Mouse (Mus musculus): ENCODE data around the gene Kcnn1. TPM values are rescaled to one million over a fixed set of nuclear protein-coding genes. Genes with fewer than 3 reads are reported as not detected.

The Kcnn1 gene
- 1.4 TPM in 2 replicates for polyA plus RNA-seq (2015; fragmentation: Nextera tagmentation; extraction: Ambion mirVana)

GRCm38 (mm10) chr8:70862824-70863641, at the start of gene Kcnn1:
Gene Kcnn1, minus strand, starts transcription at chr8:70863258.
- Histone ChIP-seq H3K27ac (ENCODE audit: low read length) (no peak within 1 kb of the TSS), H3K9me3 (replicated peaks; ENCODE audit: control insufficient read depth, low read length) (no peaks in the 10 kb centered on the region), H3K36me3 (ENCODE audit: control insufficient read depth, insufficient read depth, low read length) (peaks cover 2% of the 10 kb centered on the region; the same call in 1 of the 2 replicates), H3K4me2 (ENCODE audit: low read depth, low read length) (peak within 1 kb of the TSS; percentile 79), H3K27me3 (ENCODE audit: control insufficient read depth, insufficient read depth, low read length) (peaks cover 16% of the 10 kb centered on the region), H3K9ac (ENCODE audit: low read length) (peak within 1 kb of the TSS; percentile 79), H3K4me3 (replicated peaks; ENCODE audit: low read length) (peak within 1 kb of the TSS; percentile 70), H3K4me1 (ENCODE audit: control insufficient read depth, insufficient read depth, low read length) (peaks cover 28% of the 10 kb centered on the region)
- WGBS = 2% methylated on average over 55 of the region's 55 CpGs
- no peak for ATAC-seq (ENCODE audit: insufficient read depth, low FRiP score)

GRCm38 (mm10) chr8:70911596-70911995, 48.5 kb upstream of the Kcnn1 start:
- Histone ChIP-seq H3K4me2 (ENCODE audit: low read depth, low read length) (no peak overlapping the region), H3K9me3 (replicated peaks; ENCODE audit: control insufficient read depth, low read length) (no peaks in the 10 kb centered on the region), H3K9ac (ENCODE audit: low read length) (no peak overlapping the region), H3K27ac (ENCODE audit: low read length) (no peak overlapping the region), H3K27me3 (ENCODE audit: control insufficient read depth, insufficient read depth, low read length) (no peaks in the 10 kb centered on the region), H3K4me1 (ENCODE audit: control insufficient read depth, insufficient read depth, low read length) (peaks cover 10% of the 10 kb centered on the region), H3K4me3 (replicated peaks; ENCODE audit: low read length) (no peak overlapping the region), H3K36me3 (ENCODE audit: control insufficient read depth, insufficient read depth, low read length) (peaks cover 38% of the 10 kb centered on the region)
- no peak for ATAC-seq (ENCODE audit: insufficient read depth, low FRiP score)
- WGBS = 84% methylated on average over 5 of the region's 5 CpGs

GRCm38 (mm10) chr8:70907518-70907917, 44.5 kb upstream of the Kcnn1 start:
- Histone ChIP-seq H3K4me1 (ENCODE audit: control insufficient read depth, insufficient read depth, low read length) (peaks cover 10% of the 10 kb centered on the region), H3K27me3 (ENCODE audit: control insufficient read depth, insufficient read depth, low read length) (no peaks in the 10 kb centered on the region), H3K4me2 (ENCODE audit: low read depth, low read length) (no peak overlapping the region), H3K9me3 (replicated peaks; ENCODE audit: control insufficient read depth, low read length) (no peaks in the 10 kb centered on the region), H3K9ac (ENCODE audit: low read length) (no peak overlapping the region), H3K4me3 (replicated peaks; ENCODE audit: low read length) (no peak overlapping the region), H3K36me3 (ENCODE audit: control insufficient read depth, insufficient read depth, low read length) (no peaks in the 10 kb centered on the region), H3K27ac (ENCODE audit: low read length) (no peak overlapping the region)
- no peak for ATAC-seq (ENCODE audit: insufficient read depth, low FRiP score)
- 92% methylated on average over 2 of the region's 2 CpGs for WGBS

DNA sequence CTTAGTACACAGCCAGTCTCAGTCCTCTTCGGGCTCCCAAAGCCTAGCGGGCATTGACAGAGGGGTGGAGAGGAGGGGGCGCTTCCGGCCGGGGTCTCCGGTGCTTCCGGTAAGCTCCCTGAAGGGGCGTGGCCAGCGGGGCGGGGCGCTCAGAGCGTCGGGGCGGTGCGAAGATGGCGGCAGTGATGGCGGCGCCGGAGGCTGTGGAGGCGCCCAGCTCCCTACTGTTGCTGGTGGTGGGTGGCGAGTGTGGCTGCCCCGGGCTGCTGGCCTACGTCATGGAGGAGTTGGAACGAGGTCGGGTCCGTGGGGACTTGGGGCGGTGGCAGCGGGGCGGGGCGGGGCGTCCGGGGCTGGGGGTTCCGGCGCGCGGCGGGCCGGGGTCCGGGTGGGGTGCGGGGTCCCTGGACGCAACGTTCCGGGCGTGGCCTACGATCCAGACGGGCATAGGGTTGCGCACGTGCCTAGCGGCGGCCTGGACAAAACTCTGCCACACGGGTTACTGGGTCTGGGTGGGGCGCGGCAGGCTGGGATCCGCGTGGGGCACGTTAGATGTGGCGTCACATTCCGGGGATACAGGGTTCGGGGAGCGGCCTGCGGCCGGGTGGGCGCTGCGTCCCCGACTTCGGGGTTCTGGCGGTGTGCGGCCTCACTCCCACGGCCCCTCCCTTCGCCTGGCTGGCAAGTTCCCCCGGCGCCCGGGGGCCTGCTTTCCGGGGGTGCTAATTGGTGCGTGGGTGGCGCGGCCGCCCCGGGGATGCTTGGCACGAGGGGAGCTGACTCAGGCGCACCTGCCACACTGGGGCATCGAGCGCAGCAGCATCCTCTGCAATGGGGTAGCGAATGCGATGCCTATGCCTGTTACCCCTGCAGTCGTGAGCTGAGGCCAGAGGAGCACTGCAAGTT, 43.0 kb upstream of the Kcnn1 start, which contains the start of gene Map1s:
Gene Map1s, plus strand, starts transcription at position 102 of the 906 bp plus-strand sequence.
- no peaks in the 10 kb centered on the region for H3K36me3 ChIP-seq (ENCODE audit: control insufficient read depth, insufficient read depth, low read length)
- peak within 1 kb of the TSS; percentile 91 for H3K9ac ChIP-seq (ENCODE audit: low read length)
- H3K27me3 ChIP-seq (ENCODE audit: control insufficient read depth, insufficient read depth, low read length) = no peaks in the 10 kb centered on the region
- peak within 1 kb of the TSS; percentile 86 for H3K27ac ChIP-seq (ENCODE audit: low read length)
- H3K4me1 ChIP-seq (ENCODE audit: control insufficient read depth, insufficient read depth, low read length) = peaks cover 10% of the 10 kb centered on the region
- H3K9me3 ChIP-seq (replicated peaks; ENCODE audit: control insufficient read depth, low read length) = no peaks in the 10 kb centered on the region
- WGBS = under 1% methylated on average over 68 of the region's 86 CpGs
- H3K4me2 ChIP-seq (ENCODE audit: low read depth, low read length) = peak within 1 kb of the TSS; percentile 76
- ATAC-seq (ENCODE audit: insufficient read depth, low FRiP score) = peak; percentile 91
- peak within 1 kb of the TSS; percentile 82 for H3K4me3 ChIP-seq (replicated peaks; ENCODE audit: low read length)

DNA sequence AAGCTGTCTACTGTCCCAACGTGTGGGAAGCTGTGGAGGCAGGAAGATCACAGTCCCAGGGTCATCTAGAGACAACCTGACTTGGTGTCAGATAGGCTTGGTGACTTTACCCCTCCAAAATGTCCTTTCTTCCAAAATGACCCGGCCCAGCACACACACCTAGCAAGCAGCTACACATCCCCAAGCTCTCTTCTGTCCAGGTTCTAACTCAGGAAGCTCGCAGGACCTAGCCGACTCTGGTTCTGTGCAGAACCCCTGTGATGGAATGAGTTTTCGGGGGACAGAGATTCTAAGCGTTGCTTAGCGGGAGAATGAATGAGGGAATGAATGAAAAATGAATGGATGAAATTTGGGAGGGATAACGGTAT, 42.4 kb upstream of the Kcnn1 start:
- peak overlapping the region; percentile 86; the same call in 1 of the 2 replicates for H3K27ac ChIP-seq (ENCODE audit: low read length)
- WGBS = 12% methylated on average over 8 of the region's 8 CpGs

GRCm38 (mm10) chr8:70904532-70904931, 41.5 kb upstream of the Kcnn1 start:
- Histone ChIP-seq H3K4me1 (ENCODE audit: control insufficient read depth, insufficient read depth, low read length) (peaks cover 10% of the 10 kb centered on the region), H3K4me2 (ENCODE audit: low read depth, low read length) (no peak overlapping the region), H3K36me3 (ENCODE audit: control insufficient read depth, insufficient read depth, low read length) (no peaks in the 10 kb centered on the region), H3K9me3 (replicated peaks; ENCODE audit: control insufficient read depth, low read length) (no peaks in the 10 kb centered on the region), H3K27me3 (ENCODE audit: control insufficient read depth, insufficient read depth, low read length) (no peaks in the 10 kb centered on the region), H3K4me3 (replicated peaks; ENCODE audit: low read length) (no peak overlapping the region), H3K9ac (ENCODE audit: low read length) (no peak overlapping the region), H3K27ac (ENCODE audit: low read length) (peak overlapping the region; percentile 40; the same call in 1 of the 2 replicates)
- 53% methylated on average over 4 of the region's 4 CpGs for WGBS
- no peak for ATAC-seq (ENCODE audit: insufficient read depth, low FRiP score)

More for the DNA sequence above, 42.4 kb upstream of the Kcnn1 start:
- Histone ChIP-seq H3K27me3 (ENCODE audit: control insufficient read depth, insufficient read depth, low read length) (no peaks in the 10 kb centered on the region), H3K9ac (ENCODE audit: low read length) (peak overlapping the region; percentile 91), H3K4me1 (ENCODE audit: control insufficient read depth, insufficient read depth, low read length) (peaks cover 10% of the 10 kb centered on the region), H3K4me2 (ENCODE audit: low read depth, low read length) (peak overlapping the region; percentile 76), H3K9me3 (replicated peaks; ENCODE audit: control insufficient read depth, low read length) (no peaks in the 10 kb centered on the region), H3K4me3 (replicated peaks; ENCODE audit: low read length) (peak overlapping the region; percentile 82), H3K36me3 (ENCODE audit: control insufficient read depth, insufficient read depth, low read length) (no peaks in the 10 kb centered on the region)
- ATAC-seq (ENCODE audit: insufficient read depth, low FRiP score) = 0 out of 2 replicates have a peak, but pooled peaks have one; percentile 9

DNA sequence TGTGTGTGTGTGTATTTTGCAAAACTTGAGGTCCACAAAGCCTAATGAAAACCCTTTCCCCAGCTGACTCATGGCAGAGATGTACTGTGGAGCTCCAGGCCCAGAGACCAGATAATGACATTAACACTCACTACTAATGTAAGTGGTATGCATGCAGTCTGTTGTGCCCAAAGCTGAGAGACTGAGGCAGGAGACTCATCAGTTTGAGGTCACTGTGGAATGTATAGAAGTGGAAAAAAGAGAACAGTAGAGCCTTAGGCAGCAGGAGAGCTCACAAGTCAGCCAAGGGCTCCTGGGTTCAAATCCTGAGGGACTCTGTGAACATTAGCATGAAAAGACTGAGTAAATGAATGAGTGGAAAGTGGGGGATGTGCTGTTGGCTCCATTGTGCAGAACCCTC, 40.5 kb upstream of the Kcnn1 start:
- Histone ChIP-seq H3K9me3 (replicated peaks; ENCODE audit: control insufficient read depth, low read length) (no peaks in the 10 kb centered on the region), H3K27ac (ENCODE audit: low read length) (no peak overlapping the region)

DNA sequence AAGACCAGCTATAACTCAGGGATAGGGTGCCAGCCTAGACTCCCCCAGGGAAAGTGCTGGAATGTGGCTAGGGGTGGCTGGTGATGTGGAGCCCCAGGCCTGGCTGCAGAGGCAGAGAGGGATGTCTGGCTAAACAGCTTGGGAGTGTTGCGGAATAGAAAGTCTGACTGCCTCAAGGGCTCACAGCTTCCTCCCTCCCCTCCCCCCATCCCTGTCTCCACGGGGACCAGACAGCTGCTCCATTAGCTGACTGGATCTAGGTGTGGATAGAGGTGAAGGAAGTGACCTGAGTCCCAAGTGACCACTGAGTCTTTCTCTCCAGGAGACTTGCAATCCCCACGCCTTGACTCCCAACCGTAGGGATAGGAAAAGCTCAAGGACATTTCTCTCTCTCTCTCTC, 40.1 kb upstream of the Kcnn1 start:
- no peak overlapping the region for H3K4me2 ChIP-seq (ENCODE audit: low read depth, low read length)
- H3K9me3 ChIP-seq (replicated peaks; ENCODE audit: control insufficient read depth, low read length) = no peaks in the 10 kb centered on the region
- H3K4me1 ChIP-seq (ENCODE audit: control insufficient read depth, insufficient read depth, low read length) = peaks cover 14% of the 10 kb centered on the region
- no peak overlapping the region for H3K9ac ChIP-seq (ENCODE audit: low read length)
- WGBS = 38% methylated on average over 4 of the region's 4 CpGs
- H3K27ac ChIP-seq (ENCODE audit: low read length) = no peak overlapping the region
- H3K4me3 ChIP-seq (replicated peaks; ENCODE audit: low read length) = no peak overlapping the region
- ATAC-seq (ENCODE audit: insufficient read depth, low FRiP score) = no peak
- H3K27me3 ChIP-seq (ENCODE audit: control insufficient read depth, insufficient read depth, low read length) = no peaks in the 10 kb centered on the region
- no peaks in the 10 kb centered on the region for H3K36me3 ChIP-seq (ENCODE audit: control insufficient read depth, insufficient read depth, low read length)

More for the DNA sequence above, 40.5 kb upstream of the Kcnn1 start:
- H3K4me3 ChIP-seq (replicated peaks; ENCODE audit: low read length) = no peak overlapping the region
- no peak overlapping the region for H3K9ac ChIP-seq (ENCODE audit: low read length)
- H3K27me3 ChIP-seq (ENCODE audit: control insufficient read depth, insufficient read depth, low read length) = no peaks in the 10 kb centered on the region
- H3K36me3 ChIP-seq (ENCODE audit: control insufficient read depth, insufficient read depth, low read length) = no peaks in the 10 kb centered on the region
- no peak for ATAC-seq (ENCODE audit: insufficient read depth, low FRiP score)
- peaks cover 10% of the 10 kb centered on the region for H3K4me1 ChIP-seq (ENCODE audit: control insufficient read depth, insufficient read depth, low read length)
- no peak overlapping the region for H3K4me2 ChIP-seq (ENCODE audit: low read depth, low read length)

GRCm38 (mm10) chr8:70902211-70902610, 39.2 kb upstream of the Kcnn1 start:
- WGBS = 42% methylated on average over 5 of the region's 5 CpGs
- Histone ChIP-seq H3K9ac (ENCODE audit: low read length) (no peak overlapping the region; the same call in 1 of the 2 replicates), H3K4me1 (ENCODE audit: control insufficient read depth, insufficient read depth, low read length) (peaks cover 11% of the 10 kb centered on the region), H3K36me3 (ENCODE audit: control insufficient read depth, insufficient read depth, low read length) (no peaks in the 10 kb centered on the region), H3K27ac (ENCODE audit: low read length) (no peak overlapping the region), H3K27me3 (ENCODE audit: control insufficient read depth, insufficient read depth, low read length) (no peaks in the 10 kb centered on the region), H3K4me2 (ENCODE audit: low read depth, low read length) (no peak overlapping the region), H3K9me3 (replicated peaks; ENCODE audit: control insufficient read depth, low read length) (no peaks in the 10 kb centered on the region), H3K4me3 (replicated peaks; ENCODE audit: low read length) (no peak overlapping the region)
- ATAC-seq (ENCODE audit: insufficient read depth, low FRiP score) = no peak

Measured in stomach, embryonic 16.5 days (tissue).